In genomic region chr15:15220296-15220695, GRCm38 (mm10) we compare ENCODE assay signal across 24 mouse cellular contexts.
DNase-seq lines count a peak whose midpoint lies in the region; ATAC-seq and TF ChIP-seq lines count a peak whose summit lies in the region.
"Had no signal": no experiment of that assay in that cellular context is flagged by ENCODE, and none has a peak within 500 bp of the region (broad histone marks: within the 10 kb centered on the region; RNA-seq: fewer than 3 reads in every experiment).

No protein-coding gene starts in this region.

- WGBS in intestine, postnatal 0 days: 43% methylated on average over 2 of the region's 2 CpGs
- WGBS in intestine, embryonic 15.5 days: 50% methylated on average over 2 of the region's 2 CpGs

- no peak overlapping the region for H3K4me2 ChIP-seq in intestine, postnatal 0 days (replicated peaks; ENCODE audit: low read depth)
- no peak overlapping the region for H3K4me2 ChIP-seq in intestine, embryonic 15.5 days (replicated peaks)
- H3K4me2 ChIP-seq: embryonic facial prominence, embryonic 15.5 days; hindbrain, embryonic 15.5 days; midbrain, embryonic 12.5 days; neural tube, embryonic 13.5 days had no signal

- H3K27me3 ChIP-seq in intestine, postnatal 0 days (replicated peaks; ENCODE audit: control insufficient read depth, insufficient read depth, low read length): no peaks in the 10 kb centered on the region
- H3K27me3 ChIP-seq in intestine, embryonic 15.5 days (replicated peaks): no peaks in the 10 kb centered on the region
- H3K27me3 ChIP-seq: embryonic facial prominence, embryonic 15.5 days; hindbrain, embryonic 15.5 days; midbrain, embryonic 12.5 days; neural tube, embryonic 13.5 days had no signal

- no peaks in the 10 kb centered on the region for H3K4me1 ChIP-seq in intestine, postnatal 0 days (replicated peaks; ENCODE audit: control insufficient read depth, insufficient read depth, low read length)
- no peaks in the 10 kb centered on the region for H3K4me1 ChIP-seq in intestine, embryonic 15.5 days (replicated peaks)
- H3K4me1 ChIP-seq: embryonic facial prominence, embryonic 15.5 days; hindbrain, embryonic 15.5 days; midbrain, embryonic 12.5 days; neural tube, embryonic 13.5 days had no signal

- no peaks in the 10 kb centered on the region for H3K36me3 ChIP-seq in intestine, postnatal 0 days (ENCODE audit: control insufficient read depth, insufficient read depth)
- H3K36me3 ChIP-seq in intestine, embryonic 15.5 days: no peaks in the 10 kb centered on the region
- H3K36me3 ChIP-seq: embryonic facial prominence, embryonic 15.5 days; G1E; hindbrain, embryonic 15.5 days; midbrain, embryonic 12.5 days; neural tube, embryonic 13.5 days had no signal

- no peak overlapping the region for H3K9ac ChIP-seq in intestine, postnatal 0 days (ENCODE audit: low read depth, low read length)
- no peak overlapping the region for H3K9ac ChIP-seq in intestine, embryonic 15.5 days
- H3K9ac ChIP-seq: embryonic facial prominence, embryonic 15.5 days; hindbrain, embryonic 15.5 days; liver, postnatal 0 days; midbrain, embryonic 12.5 days; neural tube, embryonic 13.5 days had no signal

- H3K9me3 ChIP-seq in intestine, postnatal 0 days (ENCODE audit: control insufficient read depth): no peaks in the 10 kb centered on the region
- no peaks in the 10 kb centered on the region for H3K9me3 ChIP-seq in intestine, embryonic 15.5 days
- H3K9me3 ChIP-seq: embryonic facial prominence, embryonic 15.5 days; G1E; hindbrain, embryonic 15.5 days; midbrain, embryonic 12.5 days; neural tube, embryonic 13.5 days had no signal

- DNase-seq in cerebellum, postnatal 14 days: peak; percentile 3 to 10
- DNase-seq in cerebellum, adult 9-11 months: no peak
- peak; percentile 66 for DNase-seq in 416B (ENCODE audit: low read depth)
- peak; percentile 11 for DNase-seq in brain, adult 2 months (ENCODE audit: low read depth, low spot score)
- DNase-seq in adrenal gland, adult 18-20 months (ENCODE audit: low spot score in 2 of 2): no peak
- no peak for DNase-seq in left cerebral cortex, adult 11 months (ENCODE audit: low spot score)
- DNase-seq: adrenal gland, postnatal 14 days; cerebellum, adult 9-10 months; embryo, embryonic 11 days; kidney, postnatal 4 days; liver, postnatal 0 days; right cerebral cortex, adult 18-20 months; right cerebral cortex, postnatal 4 days; thymus, postnatal 36 days had no signal

- H3K4me3 ChIP-seq in intestine, postnatal 0 days (ENCODE audit: low read depth, low read length): no peak overlapping the region
- H3K4me3 ChIP-seq in intestine, embryonic 15.5 days (replicated peaks): no peak overlapping the region
- H3K4me3 ChIP-seq: embryonic facial prominence, embryonic 15.5 days; hindbrain, embryonic 15.5 days; midbrain, embryonic 12.5 days; myocyte; neural tube, embryonic 13.5 days had no signal

- ATAC-seq in intestine, postnatal 0 days: no peak
- no peak for ATAC-seq in intestine, embryonic 15.5 days
- ATAC-seq: intestine, embryonic 16.5 days; liver, postnatal 0 days; lung, postnatal 0 days had no signal

- peak; percentile 27 for TF ChIP-seq CTCF in intestine, postnatal 0 days (IDR thresholded peaks at IDR 0.05; ENCODE audit: low read depth)

- H3K27ac ChIP-seq in intestine, postnatal 0 days (ENCODE audit: low read depth, low read length): no peak overlapping the region
- no peak overlapping the region for H3K27ac ChIP-seq in intestine, embryonic 15.5 days
- H3K27ac ChIP-seq: embryonic facial prominence, embryonic 15.5 days; hindbrain, embryonic 15.5 days; midbrain, embryonic 12.5 days; neural tube, embryonic 13.5 days had no signal

Comparison
In these comparisons a context has a peak if more than half of its experiments do, and no peak if none do; other contexts are left out.
1. DNase-seq: peak in cerebellum, postnatal 14 days (2 of 2), 416B (single experiment) and brain, adult 2 months (single experiment); none in cerebellum, adult 9-11 months (single experiment), adrenal gland, adult 18-20 months (0 of 2) and left cerebral cortex, adult 11 months (single experiment).